Mouse (Mus musculus) adrenal gland, adult 2 months (tissue): ENCODE results near the gene Osbpl8. TPM values are rescaled to one million over a fixed set of nuclear protein-coding genes. Genes with fewer than 3 reads are reported as not detected.
"Not testable (repeated sequence)": the region's sequence is repeated elsewhere in the genome, so short reads cannot be mapped to it uniquely, and the experiment has no call there.

Experiments
- DNase-seq: peaks from one replicate; pipeline ENCODE4 v3.0.0; 2021
- polyA plus RNA-seq: library from polyadenylated mRNA; depleted of rRNA; stranded (reverse); fragments of >200 nt; gene quantifications from 2 replicates; pipeline ENCODE4 v1.2.3, GENCODE M21; 2012
- total RNA-seq, 2 experiments: library from RNA; stranded (reverse); gene quantifications; 2 replicates each; pipeline ENCODE4 v1.2.3; 2021

Gene Osbpl8
- total and polyA plus RNA-seq, 3 experiments: 1.6 to 24.9 (median 24.8) TPM

DNA sequence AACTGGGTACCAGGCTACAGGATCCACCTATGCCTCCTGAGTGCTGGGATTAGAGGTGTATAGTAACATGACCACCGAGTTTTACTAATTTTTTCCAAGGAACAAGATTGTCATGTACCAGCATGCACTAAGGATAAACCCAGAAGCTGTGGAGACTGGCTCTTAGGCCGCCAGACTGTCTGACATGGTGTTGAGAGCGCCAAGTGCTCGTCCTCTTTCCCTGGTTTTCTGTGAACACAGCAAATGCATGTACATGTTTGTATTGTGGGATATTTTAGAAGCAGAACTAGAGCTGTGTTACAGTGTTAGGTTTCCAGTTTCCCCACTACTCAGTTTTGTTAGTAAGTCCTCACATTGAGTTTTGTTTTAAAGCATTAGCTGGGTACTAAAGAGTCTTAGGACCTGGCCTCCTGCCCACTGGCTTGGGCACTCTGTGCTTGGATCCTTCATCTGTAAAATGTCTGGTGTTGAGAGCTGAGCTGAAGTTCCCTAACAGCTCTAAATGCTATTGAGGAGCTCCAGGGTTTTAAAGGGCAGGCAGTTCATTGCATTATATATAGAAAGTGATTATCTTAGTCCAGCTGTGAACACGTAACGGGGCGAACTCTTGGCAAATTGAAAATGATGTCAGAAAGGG is 19.2 kb downstream of the Osbpl8 start:
- DNase-seq: no peak

DNA sequence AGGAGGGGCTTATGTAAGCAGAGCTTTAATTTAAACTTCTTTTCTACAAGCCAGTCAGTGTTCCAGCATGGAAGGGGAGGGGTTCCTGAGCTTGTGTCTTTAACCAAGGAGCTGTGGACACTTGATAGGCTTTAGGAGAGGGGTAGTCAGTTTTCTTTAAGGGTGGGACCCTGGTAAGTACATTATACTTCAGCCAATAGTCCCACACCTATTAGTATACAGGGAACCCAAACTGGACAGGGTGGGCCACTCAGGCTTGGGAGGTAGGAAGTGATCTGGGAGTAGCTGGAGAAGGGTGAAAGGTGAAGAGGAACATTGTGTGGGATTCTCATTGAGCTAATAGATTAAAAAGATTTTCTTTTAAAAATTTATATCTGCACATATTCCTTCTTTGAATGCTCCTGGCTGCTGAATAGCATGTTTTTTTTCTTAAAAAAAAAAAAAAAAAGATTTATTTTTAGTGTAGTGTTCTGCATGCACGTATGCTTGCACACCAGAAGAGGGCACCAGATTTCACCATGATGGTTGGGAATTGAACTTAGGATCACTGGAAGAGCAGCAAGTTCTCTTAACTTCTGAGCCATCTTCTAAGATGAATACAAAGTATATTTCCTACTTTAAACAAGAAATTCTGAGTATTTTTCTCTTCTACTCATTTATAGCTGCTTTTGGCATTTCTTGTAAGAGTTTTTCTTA is 21.2 kb downstream of the Osbpl8 start:
- DNase-seq: no peak

DNA sequence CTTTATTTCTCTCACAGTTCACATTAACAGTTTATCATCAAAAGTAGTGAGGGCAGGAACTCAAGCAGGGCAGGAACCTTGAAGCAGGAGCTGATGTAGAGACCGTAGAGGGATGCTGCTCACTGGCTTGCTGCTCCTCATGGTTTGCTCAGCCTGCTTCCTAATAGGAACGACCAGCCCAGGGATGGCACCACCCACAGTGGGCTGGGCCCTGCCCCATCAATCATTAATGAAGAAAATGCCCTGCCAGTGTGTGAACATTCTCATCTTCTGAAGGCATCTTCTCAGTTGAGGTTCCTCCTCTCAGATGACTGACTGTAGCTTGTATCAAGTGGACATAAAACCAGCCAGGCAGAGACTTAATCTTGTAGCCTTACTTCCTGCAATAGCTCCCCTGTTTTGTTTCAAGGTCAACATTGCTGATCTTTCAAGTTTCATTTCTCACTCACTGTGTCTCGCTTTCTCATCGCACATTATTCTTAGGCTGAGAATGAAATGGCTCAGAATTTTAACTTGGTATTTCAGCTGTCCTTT is 24.5 kb downstream of the Osbpl8 start:
- peak; percentile 20 for DNase-seq

DNA sequence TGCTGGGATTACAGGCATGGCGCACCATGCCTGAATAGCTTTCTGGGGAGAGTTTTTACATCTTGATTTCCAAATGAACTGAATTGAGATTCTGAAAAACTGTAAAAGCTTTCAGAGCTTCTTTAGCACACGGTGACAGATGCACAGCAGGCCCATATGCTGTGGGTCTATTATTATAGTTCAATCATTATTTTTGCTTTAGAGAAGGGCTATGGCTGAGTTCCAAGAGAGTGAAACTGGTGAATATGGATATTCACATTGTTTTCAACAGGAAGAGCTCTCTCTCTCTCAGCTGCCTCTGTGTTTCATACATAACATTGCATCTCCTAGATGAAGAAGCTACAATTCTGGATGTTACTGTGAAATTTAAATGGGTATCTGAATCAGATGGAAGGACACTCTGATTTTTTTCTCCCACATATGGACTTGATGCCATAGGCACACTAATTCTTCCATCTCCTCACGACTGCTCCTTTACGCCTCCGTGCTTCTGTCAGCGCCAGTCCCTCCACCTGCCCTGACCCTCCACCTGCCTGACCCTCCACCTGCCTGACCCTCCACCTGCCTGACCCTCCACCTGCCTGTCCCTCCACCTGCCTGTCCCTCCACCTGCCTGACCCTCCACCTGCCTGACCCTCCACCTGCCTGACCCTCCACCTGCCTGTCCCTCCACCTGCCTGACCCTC is 25.7 kb downstream of the Osbpl8 start:
- DNase-seq: no peak

DNA sequence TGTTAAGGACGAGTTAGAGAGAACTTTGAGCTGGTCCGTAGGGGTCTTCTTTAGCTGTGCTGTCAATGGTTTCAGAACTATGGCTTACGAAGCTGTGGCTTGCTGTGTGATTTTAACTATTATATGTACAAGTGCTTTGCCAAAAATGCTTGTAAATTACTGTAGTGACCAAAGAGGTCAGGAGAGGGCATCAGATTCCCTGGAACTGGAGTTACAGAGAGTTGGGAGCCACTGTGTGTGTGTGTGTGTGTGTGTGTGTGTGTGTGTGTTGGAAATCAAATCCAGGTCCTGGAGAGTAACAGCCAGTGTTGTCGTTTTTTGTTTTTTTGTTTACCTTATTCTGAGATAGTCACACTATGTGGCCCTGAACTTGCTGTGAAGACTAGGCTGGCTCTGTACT is 29.0 kb downstream of the Osbpl8 start:
- DNase-seq: no peak

DNA sequence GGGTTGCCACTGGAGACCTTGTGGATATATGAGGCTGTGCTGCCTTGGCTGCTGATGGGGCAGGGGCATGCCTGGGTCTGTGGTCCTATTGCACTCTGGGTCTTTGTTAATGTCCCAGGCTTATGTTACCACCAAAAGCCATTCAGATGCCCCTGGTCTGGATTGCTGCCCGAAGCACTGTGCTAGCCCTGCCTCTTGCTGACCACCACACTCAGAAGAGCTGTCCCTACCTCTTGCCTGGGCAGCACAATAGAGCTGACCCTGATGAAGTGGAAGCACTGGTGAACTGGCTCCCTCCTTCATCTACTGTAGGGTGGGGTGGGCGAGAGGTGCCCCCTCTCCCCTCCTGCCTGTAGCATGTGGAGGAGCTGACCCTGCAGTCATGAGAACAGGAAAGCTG is 31.6 kb downstream of the Osbpl8 start:
- DNase-seq: no peak

DNA sequence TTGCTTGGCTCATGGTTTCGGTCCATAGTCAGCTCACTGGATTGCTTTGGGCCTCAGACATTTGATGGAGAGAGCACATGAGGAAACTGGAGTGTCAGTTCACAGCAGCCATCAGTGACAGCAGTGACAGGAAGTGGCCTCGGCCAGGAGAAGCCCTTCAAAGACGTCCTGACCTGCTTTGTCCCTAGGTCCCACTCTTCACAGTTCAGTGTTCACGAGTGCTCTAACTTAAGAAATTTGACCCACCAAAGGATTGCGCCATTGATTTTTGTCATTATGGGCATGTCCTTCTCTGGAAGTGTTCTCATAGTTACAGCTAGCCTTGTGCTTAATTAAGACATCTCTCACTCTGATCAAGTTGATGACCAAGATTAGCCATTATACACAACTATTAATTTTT is 34.2 kb downstream of the Osbpl8 start:
- not testable (repeated sequence) for DNase-seq

DNA sequence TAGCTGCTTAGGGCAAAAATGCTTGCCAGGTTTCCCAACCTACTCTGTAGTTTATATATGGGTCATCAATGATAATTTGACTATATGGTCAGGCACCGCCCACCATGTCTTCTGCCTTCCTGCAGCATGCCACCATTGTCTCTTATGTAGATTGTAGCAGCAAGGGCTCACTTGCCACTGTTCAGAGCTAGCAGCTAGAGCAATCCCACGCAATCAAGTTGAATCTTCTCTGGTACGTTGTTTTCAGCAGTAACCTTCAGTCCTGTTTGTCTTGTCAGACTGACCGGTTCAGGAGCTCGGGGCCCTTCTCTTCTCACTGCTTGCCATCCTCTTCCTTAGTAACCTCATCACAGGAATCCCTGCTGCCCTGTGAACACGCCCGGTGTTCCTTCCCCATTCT is 36.6 kb downstream of the Osbpl8 start:
- DNase-seq: no peak

DNA sequence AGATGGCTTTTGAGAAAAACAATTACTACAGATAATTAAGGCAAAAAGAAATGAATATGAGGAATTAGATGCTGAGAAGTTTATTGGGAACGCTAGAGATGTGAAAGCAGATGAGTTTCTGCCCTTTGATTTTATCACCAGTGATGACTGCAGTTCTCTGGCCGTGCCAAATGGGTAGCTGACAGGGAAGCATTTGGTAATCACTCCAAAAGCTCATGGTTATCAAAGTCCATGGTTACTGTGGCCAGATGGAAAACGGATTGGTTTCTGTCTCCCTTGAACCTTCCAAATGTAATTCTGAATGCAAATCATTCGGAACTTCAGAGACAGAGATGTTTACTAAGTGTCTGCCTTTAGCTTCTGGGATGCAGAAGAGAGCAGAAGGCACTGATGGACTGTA is 37.1 kb downstream of the Osbpl8 start:
- DNase-seq: no peak

DNA sequence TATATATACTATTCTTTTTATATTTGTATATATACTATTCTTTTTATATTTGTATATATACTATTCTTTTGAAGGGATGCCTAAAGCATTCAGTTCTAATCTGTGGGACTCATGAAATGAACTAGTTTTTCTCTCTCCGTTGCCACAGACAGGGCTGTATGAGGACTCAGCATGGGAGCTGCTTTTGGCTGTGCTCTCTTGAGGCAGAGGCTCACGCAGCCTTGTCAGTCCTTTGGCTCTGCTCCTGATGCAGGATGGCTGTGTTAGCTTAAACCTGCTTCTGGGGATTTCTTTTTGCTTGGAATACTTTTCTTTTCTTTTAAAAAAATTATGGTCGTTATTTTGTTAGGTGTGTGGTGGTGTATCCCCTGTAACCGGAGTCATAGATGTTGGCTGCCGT is 39.5 kb downstream of the Osbpl8 start:
- no peak for DNase-seq

DNA sequence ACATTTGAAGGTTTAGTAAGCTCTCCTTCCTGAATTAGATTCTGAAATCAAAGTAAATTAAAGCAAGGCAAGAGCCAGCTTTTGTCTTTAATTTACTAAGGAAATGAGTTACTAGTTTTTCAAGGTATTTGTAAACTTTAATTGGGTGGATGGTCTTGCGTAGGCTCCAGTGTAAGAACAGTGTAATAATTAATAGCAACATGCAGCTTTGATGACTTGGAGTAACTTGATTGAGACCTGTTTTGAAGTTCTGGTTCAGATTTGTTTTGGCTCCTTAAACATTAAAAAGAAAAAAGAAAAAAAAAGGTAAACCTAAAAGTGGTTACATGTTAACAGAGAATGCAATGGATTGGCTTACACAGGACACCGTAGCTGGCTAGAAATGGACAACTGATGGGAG is 40.9 kb downstream of the Osbpl8 start:
- DNase-seq: no peak

DNA sequence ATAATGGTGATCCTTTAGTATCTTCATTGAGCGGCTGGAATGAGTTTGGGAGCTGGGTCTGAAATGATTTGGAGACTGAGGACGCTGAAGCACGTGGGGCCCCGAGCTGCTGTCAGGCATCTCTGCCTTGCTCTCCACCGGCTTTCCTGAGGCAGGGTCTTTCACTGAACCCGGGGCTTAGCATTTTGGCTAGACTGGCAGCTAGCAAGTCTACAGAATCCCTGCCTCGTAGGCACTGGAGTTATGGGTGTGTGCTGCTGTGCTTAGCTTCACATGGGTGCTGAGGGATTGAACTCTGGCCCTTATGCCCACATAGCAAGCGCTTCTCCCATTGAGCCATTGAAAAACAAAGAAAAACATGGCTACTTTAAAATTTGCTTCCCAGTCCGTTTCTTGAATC is 42.8 kb downstream of the Osbpl8 start:
- DNase-seq: no peak

DNA sequence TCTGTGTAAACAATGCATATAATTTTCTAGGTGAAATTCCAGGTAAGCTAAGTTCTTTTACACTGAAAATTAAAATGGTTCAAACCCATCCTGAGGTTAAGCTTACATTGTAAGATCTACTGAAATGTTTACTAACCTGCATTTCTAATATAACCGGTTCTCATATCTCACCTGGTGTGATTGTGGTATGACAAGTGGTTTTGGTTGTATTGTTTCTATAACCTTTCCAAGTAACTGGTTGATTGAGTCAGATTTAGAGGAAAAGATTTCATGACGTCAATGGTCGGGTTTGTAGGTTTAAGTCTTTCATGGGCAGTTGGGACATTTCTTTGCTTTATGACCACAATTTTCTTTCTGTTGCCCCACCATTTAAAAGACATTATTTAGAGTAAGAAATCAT is 49.5 kb downstream of the Osbpl8 start:
- no peak for DNase-seq

DNA sequence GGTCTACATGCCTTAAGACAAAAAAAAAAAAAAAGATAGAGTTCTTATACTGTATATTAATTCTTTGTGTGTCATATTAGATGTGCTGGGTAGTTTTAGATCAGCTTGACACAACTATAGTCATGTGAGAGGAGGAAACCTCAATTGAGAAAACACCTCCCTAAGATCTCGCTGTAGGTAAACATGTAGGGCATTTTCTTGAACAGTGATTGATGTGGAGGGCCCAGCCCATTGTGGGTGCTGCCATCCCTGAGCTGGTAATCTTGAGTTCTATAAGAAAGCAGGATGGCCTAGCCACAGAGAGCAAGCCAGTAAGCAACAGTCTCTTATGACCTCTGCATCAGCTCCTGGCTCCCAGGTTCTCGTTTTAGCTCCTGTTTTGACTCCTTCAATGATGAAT is 50.1 kb downstream of the Osbpl8 start:
- no peak for DNase-seq

DNA sequence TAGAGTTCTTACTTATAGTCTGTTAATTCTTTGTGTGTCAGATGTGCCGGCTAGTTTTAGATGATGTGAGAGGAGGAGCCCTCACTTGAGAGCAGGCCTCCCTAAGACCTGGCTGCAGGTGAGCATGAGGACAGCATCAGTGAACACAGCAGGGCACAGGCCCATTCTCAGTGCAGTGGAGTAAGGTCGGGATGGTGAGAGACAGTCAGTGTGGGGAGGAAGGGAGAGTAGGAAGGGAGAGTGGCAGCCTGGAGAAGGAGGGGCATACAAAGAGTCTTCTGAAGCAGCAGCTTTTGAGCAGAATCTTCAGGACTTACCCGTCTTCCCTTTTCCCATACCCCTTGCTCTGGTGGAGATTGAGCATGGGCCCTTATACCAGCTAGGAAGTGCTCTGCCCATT is 51.0 kb downstream of the Osbpl8 start:
- no peak for DNase-seq

DNA sequence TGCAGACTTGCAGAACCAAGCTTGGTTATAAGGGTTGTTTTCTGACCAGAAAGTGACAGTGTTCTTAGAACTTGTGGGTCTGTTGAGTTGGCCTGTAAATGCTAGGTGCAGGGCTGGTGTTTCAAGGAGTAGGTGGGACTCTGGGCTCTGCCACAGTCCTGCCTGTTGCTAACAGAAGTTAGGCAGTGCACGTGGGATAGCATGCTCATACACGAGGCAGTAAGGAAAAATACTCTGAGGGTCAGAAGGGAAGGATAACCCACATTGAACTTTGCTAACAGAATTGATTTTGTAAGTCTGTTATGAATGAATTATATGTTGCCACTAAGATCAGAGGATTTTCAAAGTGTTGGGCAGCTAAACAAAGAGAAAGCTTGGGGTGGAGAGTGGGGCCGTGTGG is 51.6 kb downstream of the Osbpl8 start:
- no peak for DNase-seq

DNA sequence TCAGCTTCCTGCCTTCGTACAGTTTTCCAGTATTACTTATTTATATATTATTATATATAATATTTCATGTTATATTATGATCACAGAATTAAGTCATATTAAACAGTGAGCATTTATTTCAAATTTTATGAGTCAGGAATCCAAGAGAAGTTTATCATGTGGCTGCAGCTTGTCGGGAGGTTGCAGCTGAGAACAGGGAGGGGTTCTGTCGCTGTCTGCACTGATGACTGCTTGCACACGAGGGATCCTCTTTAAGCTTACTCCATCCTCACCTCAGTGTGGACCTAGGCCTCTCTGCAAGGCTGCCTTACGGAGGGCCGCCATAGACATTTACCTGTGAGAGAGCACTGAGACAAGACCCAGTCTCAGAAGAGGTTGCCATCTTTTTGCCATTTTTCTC is 58.0 kb downstream of the Osbpl8 start:
- DNase-seq: no peak

DNA sequence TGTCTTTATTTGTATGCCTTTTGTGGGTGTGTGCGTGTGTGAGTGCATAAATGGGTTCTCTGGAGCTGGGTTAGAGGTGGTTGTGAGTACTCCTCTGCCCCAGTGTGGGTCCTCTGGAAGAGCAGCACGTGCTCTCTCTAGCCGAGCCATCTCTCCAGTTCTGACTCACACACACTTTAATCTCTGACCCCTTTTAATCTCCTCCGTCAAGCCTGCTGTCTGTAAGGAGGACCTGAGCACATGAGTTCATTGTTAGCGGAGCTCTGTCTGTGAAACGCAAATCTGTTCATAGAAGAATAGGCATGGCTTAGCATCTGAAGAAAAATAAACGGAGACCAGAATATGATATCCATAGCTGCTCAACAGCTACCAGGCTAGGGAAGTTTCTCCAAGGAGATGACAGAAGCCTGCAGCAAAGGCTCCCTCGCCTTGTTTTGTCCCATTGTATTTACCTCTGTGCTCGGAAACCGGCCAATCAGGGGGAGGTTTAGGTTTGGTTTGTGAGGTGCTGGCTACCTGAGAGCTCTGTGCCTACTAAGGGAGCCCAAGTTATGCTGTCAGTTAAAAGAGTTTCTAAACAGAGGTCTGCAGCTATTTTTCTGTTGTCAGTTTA is 58.8 kb downstream of the Osbpl8 start:
- DNase-seq: peak; percentile 41

DNA sequence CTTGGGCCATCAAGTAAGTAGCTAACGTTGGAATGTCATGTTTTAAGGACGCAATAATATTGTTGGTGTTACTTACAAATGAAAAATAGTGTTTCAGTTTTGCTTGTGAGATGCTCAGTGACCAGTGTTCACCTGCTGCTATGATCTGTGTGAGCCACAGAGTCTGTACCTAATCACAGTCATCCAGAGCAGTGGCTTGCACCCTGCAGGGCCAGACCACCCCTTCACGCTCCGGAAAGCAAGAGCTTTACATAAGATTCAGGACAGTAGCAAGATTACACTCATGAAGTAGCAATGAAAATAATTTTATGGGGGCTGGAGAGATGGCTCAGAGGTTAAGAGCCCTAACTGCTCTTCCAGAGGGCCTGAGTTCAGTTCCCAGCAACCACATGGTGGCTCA is 60.1 kb downstream of the Osbpl8 start:
- no peak for DNase-seq

DNA sequence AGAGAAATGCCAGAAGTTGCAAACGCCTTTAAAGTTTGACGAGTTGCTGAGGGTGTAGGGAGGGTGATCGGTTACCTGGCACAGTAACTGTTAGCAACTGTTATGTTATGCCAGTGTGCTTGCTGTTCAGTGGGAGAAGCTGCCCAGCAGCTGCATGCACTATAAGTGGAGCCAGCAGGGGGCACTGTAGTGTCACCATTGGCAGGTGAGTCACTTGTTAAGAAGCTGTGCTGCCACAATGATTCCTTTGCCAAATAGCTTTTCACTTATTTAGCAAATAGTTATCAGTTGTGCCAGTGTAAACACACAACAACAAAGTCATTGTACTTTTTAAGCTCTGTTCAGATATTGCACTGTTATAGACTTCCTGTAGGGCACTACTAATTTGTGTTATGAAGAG is 62.0 kb downstream of the Osbpl8 start:
- DNase-seq: peak; percentile 92

DNA sequence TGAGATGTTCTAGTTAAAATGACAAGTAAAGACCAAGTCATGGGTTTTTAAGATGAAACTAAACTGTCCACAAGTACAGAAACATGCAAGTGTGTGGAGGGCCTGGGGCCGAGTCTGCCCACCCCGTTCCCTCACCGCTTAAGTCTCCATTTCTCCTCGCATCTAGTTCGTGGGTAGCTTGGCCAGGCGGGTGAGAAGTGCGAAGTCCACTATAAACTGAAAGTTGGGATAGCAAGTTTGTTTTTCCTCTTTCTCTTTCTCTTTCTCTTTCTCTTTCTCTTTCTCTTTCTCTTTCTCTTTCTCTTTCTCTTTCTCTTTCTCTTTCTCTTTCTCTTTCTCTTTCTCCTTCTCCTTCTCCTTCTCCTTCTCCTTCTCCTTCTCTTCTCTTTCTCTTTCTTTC is 67.7 kb downstream of the Osbpl8 start:
- DNase-seq: not testable (repeated sequence)

DNA sequence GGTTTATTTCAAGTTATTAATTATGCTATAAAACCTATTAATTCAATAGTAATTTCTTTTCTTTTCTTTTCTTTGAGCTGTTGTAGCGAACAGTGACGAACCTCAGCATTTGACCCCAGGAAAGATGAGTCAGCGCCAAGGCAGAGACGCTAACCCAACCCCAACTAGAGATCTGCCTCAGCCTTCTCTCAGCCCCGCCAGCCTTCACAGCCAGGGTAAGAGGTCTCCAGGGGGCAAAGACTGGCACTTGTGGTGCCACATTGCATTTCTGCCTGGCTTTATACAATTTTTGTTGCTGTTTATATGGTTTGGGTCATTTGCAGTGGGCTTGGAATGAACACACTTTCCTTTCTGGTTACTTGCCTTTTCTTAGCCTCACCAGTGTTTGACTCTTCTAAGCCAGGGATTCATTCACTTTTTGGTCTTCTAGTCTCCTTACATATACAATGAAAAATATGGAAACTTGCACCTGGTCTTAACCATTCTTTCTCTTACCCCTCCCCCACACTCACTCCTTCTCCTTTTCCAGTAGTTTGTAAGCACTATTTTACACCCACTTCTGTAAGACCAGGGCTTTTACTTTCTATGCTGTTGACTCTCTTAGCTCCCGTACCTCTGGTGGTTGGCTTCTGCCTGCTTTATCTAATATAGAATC is 69.1 kb downstream of the Osbpl8 start:
- peak; percentile 71 for DNase-seq
